Comparison of ENCODE assay signal across 13 mouse cellular contexts in the genomic region with DNA sequence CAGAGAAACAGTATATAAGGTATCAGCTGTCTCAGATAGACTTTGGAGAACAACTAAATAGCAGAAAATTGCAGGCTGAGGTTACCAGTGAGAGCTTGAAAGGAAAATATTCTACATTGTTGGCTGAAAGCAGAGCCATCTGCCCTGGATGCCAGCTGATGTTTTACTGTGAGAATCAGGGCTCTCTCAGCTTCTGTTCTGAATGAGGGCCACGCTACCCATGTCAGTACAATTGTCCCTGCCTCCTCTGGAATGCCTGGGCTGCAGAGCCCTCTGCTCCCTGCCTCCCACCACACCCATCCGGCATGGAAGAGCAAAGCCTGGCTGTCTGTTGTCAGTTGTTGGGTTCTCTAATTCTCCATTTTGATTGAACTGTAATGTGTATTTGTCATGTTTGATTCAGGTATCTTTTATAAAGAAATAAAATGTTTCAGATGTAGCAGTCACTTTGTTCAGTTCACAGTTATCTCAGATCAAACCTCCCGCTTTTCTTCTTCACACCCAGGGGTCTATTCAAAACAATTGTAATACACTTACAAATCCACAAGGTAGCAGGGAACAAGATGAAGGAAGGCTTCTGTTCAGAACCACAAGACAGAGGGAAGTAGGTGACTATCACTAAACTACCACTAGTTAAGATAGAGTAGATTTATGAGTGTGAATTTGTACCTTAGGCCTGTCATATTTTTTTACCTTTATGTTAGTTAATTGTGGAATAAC.
A peak's percentile ranks its signal among the peaks of the same experiment; 100 is the strongest.
DNase-seq lines count a peak whose midpoint lies in the region; ATAC-seq lines count a peak whose summit lies in the region.
"Had no signal": no experiment of that assay in that cellular context is flagged by ENCODE, and none has a peak within 500 bp of the region (broad histone marks: within the 10 kb centered on the region; RNA-seq: fewer than 3 reads in every experiment).

No protein-coding gene starts in this region.

- no peak for DNase-seq in frontal cortex, postnatal 25 days (ENCODE audit: low spot score in 2 of 2)
- peak; percentile 9 for DNase-seq in ES-CJ7 (ENCODE audit: low read depth, low spot score)
- peak; percentile 27 for DNase-seq in R1 (ENCODE audit: low read depth, low spot score)
- no peak for DNase-seq in cerebellum, adult 11 months
- DNase-seq: cerebellum, postnatal 10 days; heart, adult 11 months; heart, postnatal 10 days; lung, postnatal 10 days had no signal

- H3K4me1 ChIP-seq in midbrain, embryonic 15.5 days: no peaks in the 10 kb centered on the region
- H3K4me1 ChIP-seq: embryonic facial prominence, embryonic 15.5 days had no signal

- no peak overlapping the region for H3K9ac ChIP-seq in midbrain, embryonic 15.5 days
- H3K9ac ChIP-seq: embryonic facial prominence, embryonic 15.5 days; liver, embryonic 14.5 days had no signal

- peak; percentile 55; the same call in 1 of the 2 replicates for ATAC-seq in frontal cortex, adult (ENCODE audit: low TSS enrichment)
- ATAC-seq in midbrain, embryonic 15.5 days (replicated peaks): peak; percentile 45; the same call in 1 of the 2 replicates
- ATAC-seq in erythroblast, adult 5-6 weeks (replicated peaks; ENCODE audit: low FRiP score, poor library complexity, severe bottlenecking): no peak

- H3K9me3 ChIP-seq in midbrain, embryonic 15.5 days: no peaks in the 10 kb centered on the region
- H3K9me3 ChIP-seq: embryonic facial prominence, embryonic 15.5 days had no signal

- H3K27me3 ChIP-seq in midbrain, embryonic 15.5 days (replicated peaks): no peaks in the 10 kb centered on the region
- H3K27me3 ChIP-seq: embryonic facial prominence, embryonic 15.5 days had no signal

- H3K4me2 ChIP-seq in midbrain, embryonic 15.5 days: no peak overlapping the region
- H3K4me2 ChIP-seq: embryonic facial prominence, embryonic 15.5 days had no signal

- no peak overlapping the region for H3K4me3 ChIP-seq in midbrain, embryonic 15.5 days
- H3K4me3 ChIP-seq: embryonic facial prominence, embryonic 15.5 days had no signal

- no peaks in the 10 kb centered on the region for H3K36me3 ChIP-seq in midbrain, embryonic 15.5 days (replicated peaks)
- H3K36me3 ChIP-seq: embryonic facial prominence, embryonic 15.5 days had no signal

- H3K27ac ChIP-seq in midbrain, embryonic 15.5 days: 0 out of 2 replicates have a peak overlapping the region, but pooled peaks have one; percentile 36
- H3K27ac ChIP-seq: embryonic facial prominence, embryonic 15.5 days; liver, embryonic 14.5 days had no signal

- 32% methylated on average over 3 of the region's 3 CpGs for WGBS in midbrain, embryonic 15.5 days

Comparison
In these comparisons a context has a peak if more than half of its experiments do, and no peak if none do; other contexts are left out.
1. DNase-seq: peak in ES-CJ7 (single experiment) and R1 (single experiment); none in frontal cortex, postnatal 25 days (0 of 2) and cerebellum, adult 11 months (single experiment).